Mouse (Mus musculus) liver, embryonic 14.5 days (tissue): ENCODE results near the gene Kirrel3.

ENCODE experiments used
- CTCF ChIP-seq: IDR thresholded peaks from 2 replicates; pipeline ENCODE4 v1.5.1; 2016; ENCODE audit warnings: antibody characterized with exemption, low read depth, control low read depth
- EP300 ChIP-seq: IDR thresholded peaks from 2 replicates; pipeline ENCODE4 v1.6.1; 2016; ENCODE audit warnings: antibody characterized with exemption, low read depth

DNA sequence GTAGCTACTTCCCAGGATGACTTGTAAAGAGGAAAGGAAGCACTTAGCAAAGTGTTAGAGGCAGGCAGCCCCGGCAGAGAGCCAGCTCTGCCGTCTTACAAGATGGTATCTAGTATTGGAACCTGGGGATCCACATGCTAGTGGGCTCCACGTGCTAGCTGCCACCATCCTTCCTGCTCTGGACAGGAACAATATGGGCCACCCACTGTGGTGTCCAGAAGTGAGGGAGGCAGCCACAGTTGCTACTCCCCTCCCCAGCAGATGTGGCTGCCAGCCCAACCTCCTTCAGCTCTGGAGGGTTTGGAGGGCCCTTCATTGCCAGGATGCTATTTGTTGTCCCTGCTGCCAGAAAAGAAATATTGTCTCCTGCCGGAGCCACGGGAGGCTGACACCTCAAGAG is 396.1 kb downstream of the Kirrel3 start:
- TF ChIP-seq EP300 (no peak), CTCF (no peak)
